Mouse (Mus musculus) G1E (cell line): ENCODE data around the gene Cbfa2t3. TPM values are rescaled to one million over a fixed set of nuclear protein-coding genes. Genes with fewer than 3 reads are reported as not detected.

ENCODE experiments used
- ATAC-seq: 2 replicates; pipeline ENCODE4 v1.8.0; 2016; ENCODE audit warnings: mild to moderate bottlenecking; ENCODE audit not compliant: insufficient number of reproducible peaks, poor library complexity, low FRiP score, severe bottlenecking; ENCODE audit errors: extremely low read depth
- DNase-seq: peaks from one replicate; pipeline ENCODE4 v3.0.0; 2012; ENCODE audit warnings: low spot score
- H3K27me3 ChIP-seq: 2 replicates; pipeline ENCODE4 v1.6.1; 2012; ENCODE audit warnings: mild to moderate bottlenecking, low read length, inconsistent platforms; ENCODE audit not compliant: insufficient read depth
- H3K36me3 ChIP-seq: replicated peaks from 2 replicates; pipeline ENCODE3; 2012; ENCODE audit warnings: mild to moderate bottlenecking, inconsistent platforms
- H3K4me1 ChIP-seq: 2 replicates; pipeline ENCODE4 v1.6.1; 2012; ENCODE audit warnings: low read depth, low read length, inconsistent platforms, mixed read lengths; ENCODE audit not compliant: insufficient read depth
- H3K4me3 ChIP-seq: 2 replicates; pipeline ENCODE4 v1.5.1; 2012; ENCODE audit warnings: low read depth, mild to moderate bottlenecking, inconsistent platforms, low read length, moderate library complexity, mixed read lengths
- H3K9me3 ChIP-seq: replicated peaks from 2 replicates; pipeline ENCODE4 v1.6.1; 2012; ENCODE audit warnings: inconsistent platforms
- CTCF ChIP-seq: IDR thresholded peaks from 2 replicates; pipeline ENCODE4 v1.5.1; 2012; ENCODE audit warnings: low read depth, low read length, inconsistent platforms, mixed read lengths
- GATA1 ChIP-seq: IDR thresholded peaks from 2 replicates; pipeline ENCODE4 v1.6.1; 2012; ENCODE audit warnings: borderline replicate concordance, low read length, inconsistent platforms, mixed read lengths
- GATA2 ChIP-seq: IDR thresholded peaks from 2 replicates; pipeline ENCODE4 v1.6.1; 2012; ENCODE audit warnings: low read depth, low read length, inconsistent platforms, borderline replicate concordance
- POLR2AphosphoS5 ChIP-seq: IDR thresholded peaks from 2 replicates; pipeline ENCODE4 v1.6.1; 2012; ENCODE audit warnings: low read depth, low read length, inconsistent platforms; ENCODE audit not compliant: insufficient replicate concordance
- TAL1 ChIP-seq: conservative IDR thresholded peaks from 2 replicates; pipeline ENCODE4 v1.6.1; 2012; ENCODE audit warnings: low read depth, low read length, inconsistent platforms, mixed read lengths
- polyA plus RNA-seq: library from polyadenylated mRNA; stranded (reverse); fragments of >175 nt; gene quantifications from 2 replicates; pipeline ENCODE4 v1.2.3, GENCODE M21; 2012
- total RNA-seq, 2 experiments: library from RNA; stranded (forward) in 1 of 2; stranded (reverse) in 1 of 2; fragments of 200-1000 nt in 1 of 2; fragments of >200 nt in 1 of 2; fragmentation: Nextera tagmentation in 1 of 2; gene quantifications; 2 replicates each; pipeline ENCODE4 v1.2.3; 2014 to 2017

Gene Cbfa2t3
- total and polyA plus RNA-seq, 3 experiments, result 19.9 to 287 (median 99.0) TPM

- Histone ChIP-seq H3K4me1 (peaks cover 93% of the 10 kb centered on the region), H3K9me3 (no peaks in the 10 kb centered on the region), H3K36me3 (peaks cover 3% of the 10 kb centered on the region), H3K27me3 (peaks cover 6% of the 10 kb centered on the region; the same call in 1 of the 2 replicates), H3K4me3 (peak overlapping the region; percentile 52; the same call in 1 of the 2 replicates)
- ATAC-seq, result no peak
- TF ChIP-seq CTCF, result no peak
- no peak for TF ChIP-seq POLR2AphosphoS5
- TF ChIP-seq TAL1, result peak; percentile 31; the same call in 1 of the 2 replicates
- no peak for DNase-seq
These were observed 12.6 kb upstream of the Cbfa2t3 start for GRCm38 (mm10) chr8:122711480-122711879.

- H3K4me3 ChIP-seq, result peak overlapping the region; percentile 56; the same call in 1 of the 2 replicates
- ATAC-seq (no peak), DNase-seq (peak; percentile 39)
- peaks cover 3% of the 10 kb centered on the region for H3K36me3 ChIP-seq
- H3K27me3 ChIP-seq, result no peaks in the 10 kb centered on the region; the same call in 1 of the 2 replicates
- H3K4me1 ChIP-seq, result peaks cover 99% of the 10 kb centered on the region
- H3K9me3 ChIP-seq, result no peaks in the 10 kb centered on the region
- TF ChIP-seq GATA1 (no peak), POLR2AphosphoS5 (no peak), TAL1 (no peak), CTCF (no peak), GATA2 (no peak)
These were observed 10.6 kb upstream of the Cbfa2t3 start for GRCm38 (mm10) chr8:122709340-122710111.

GRCm38 (mm10) chr8:122707184-122707583 lies 8.3 kb upstream of the Cbfa2t3 start:
- DNase-seq, result no peak
- H3K9me3 ChIP-seq, result no peaks in the 10 kb centered on the region

GRCm38 (mm10) chr8:122705901-122706561 lies 7.1 kb upstream of the Cbfa2t3 start:
- no peak for TF ChIP-seq CTCF
- no peak for TF ChIP-seq GATA1
- no peak for TF ChIP-seq TAL1
- no peak for TF ChIP-seq GATA2
- TF ChIP-seq POLR2AphosphoS5, result no peak
- Histone ChIP-seq H3K4me1 (peaks cover 98% of the 10 kb centered on the region), H3K36me3 (peaks cover 3% of the 10 kb centered on the region), H3K4me3 (peak overlapping the region; percentile 25; the same call in 1 of the 2 replicates), H3K27me3 (no peaks in the 10 kb centered on the region; the same call in 1 of the 2 replicates), H3K9me3 (no peaks in the 10 kb centered on the region)
- ATAC-seq (no peak), DNase-seq (no peak)

More at GRCm38 (mm10) chr8:122707184-122707583, 8.3 kb upstream of the Cbfa2t3 start:
- H3K4me3 ChIP-seq, result no peak overlapping the region
- no peaks in the 10 kb centered on the region; the same call in 1 of the 2 replicates for H3K27me3 ChIP-seq
- TF ChIP-seq POLR2AphosphoS5 (no peak), CTCF (no peak), TAL1 (no peak), GATA1 (no peak), GATA2 (no peak)
- ATAC-seq, result no peak
- peaks cover 3% of the 10 kb centered on the region for H3K36me3 ChIP-seq
- peaks cover 98% of the 10 kb centered on the region for H3K4me1 ChIP-seq

GRCm38 (mm10) chr8:122704612-122705011 lies 5.7 kb upstream of the Cbfa2t3 start:
- no peak for ATAC-seq
- Histone ChIP-seq H3K4me1 (peaks cover 97% of the 10 kb centered on the region), H3K4me3 (no peak overlapping the region), H3K36me3 (no peaks in the 10 kb centered on the region), H3K9me3 (no peaks in the 10 kb centered on the region), H3K27me3 (no peaks in the 10 kb centered on the region; the same call in 1 of the 2 replicates)
- no peak for TF ChIP-seq TAL1
- TF ChIP-seq CTCF, result no peak
- TF ChIP-seq POLR2AphosphoS5, result no peak
- TF ChIP-seq GATA2, result no peak
- no peak for TF ChIP-seq GATA1
- no peak for DNase-seq

GRCm38 (mm10) chr8:122702957-122703356 lies 4.0 kb upstream of the Cbfa2t3 start:
- DNase-seq (no peak), ATAC-seq (no peak)
- peaks cover 96% of the 10 kb centered on the region for H3K4me1 ChIP-seq
- TF ChIP-seq POLR2AphosphoS5 (no peak), GATA2 (no peak), GATA1 (no peak), CTCF (no peak), TAL1 (no peak)
- no peaks in the 10 kb centered on the region; the same call in 1 of the 2 replicates for H3K27me3 ChIP-seq
- H3K4me3 ChIP-seq, result peak overlapping the region; percentile 60; the same call in 1 of the 2 replicates
- H3K9me3 ChIP-seq, result no peaks in the 10 kb centered on the region
- peaks cover 4% of the 10 kb centered on the region for H3K36me3 ChIP-seq
